Mouse (Mus musculus) lung, adult 2 months (tissue): ENCODE measurements around the gene Wasl.

Source experiments
- CTCF ChIP-seq: fragments of 200-500 bp; IDR thresholded peaks from 2 replicates; pipeline ENCODE4 v1.5.1; 2011; ENCODE audit warnings: mild to moderate bottlenecking, low read length, control low read depth; ENCODE audit not compliant: insufficient read depth
- POLR2A ChIP-seq: fragments of 200-500 bp; IDR thresholded peaks from 2 replicates; pipeline ENCODE4 v1.6.1; 2011; ENCODE audit warnings: low read depth, mild to moderate bottlenecking, control low read depth, low read length, borderline replicate concordance; ENCODE audit errors: extremely low read depth

GRCm38 (mm10) chr6:24609531-24609930 is 55.3 kb downstream of the Wasl start:
- TF ChIP-seq CTCF: no peak
- TF ChIP-seq POLR2A: no peak
